Mouse (Mus musculus) heart, adult 2 months (tissue): ENCODE measurements around the gene Cyp2t4.

Experiments
- CTCF ChIP-seq: fragments of 200-600 bp; IDR thresholded peaks from 2 replicates; pipeline ENCODE4 v1.8.1; 2022; ENCODE audit warnings: antibody characterized with exemption, mild to moderate bottlenecking, moderate library complexity
- POLR2A ChIP-seq: fragments of 200-500 bp; IDR thresholded peaks from 2 replicates; pipeline ENCODE4 v1.6.1; 2011; ENCODE audit warnings: mild to moderate bottlenecking, low read depth, low read length, control low read depth; ENCODE audit not compliant: insufficient read depth

DNA sequence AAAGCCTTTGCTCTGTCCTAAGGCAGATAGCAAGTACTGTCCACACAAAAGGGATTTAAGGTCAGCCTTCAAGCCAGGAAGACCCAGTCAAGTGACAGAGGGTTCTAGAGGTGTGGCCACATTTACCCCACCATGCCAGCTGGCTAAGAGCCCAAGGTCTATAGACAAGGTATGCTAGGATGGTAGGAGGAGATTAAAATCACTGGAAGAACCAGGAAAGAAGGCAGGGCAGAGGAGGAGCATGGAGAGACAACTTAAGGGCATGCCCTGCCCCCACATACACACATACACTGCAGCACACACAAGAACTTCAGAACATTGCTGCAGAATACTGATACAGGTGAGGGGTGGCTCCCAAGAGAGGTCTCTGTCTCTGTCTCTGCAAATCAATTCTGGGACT lies 33.8 kb upstream of the Cyp2t4 start, which contains the start of gene Cyp2f2:
- TF ChIP-seq POLR2A (no peak), CTCF (no peak)
